Mouse (Mus musculus): ENCODE measurements around the gene Golga4.
A peak's percentile ranks its signal among the peaks of the same experiment; 100 is the strongest.

Gene Golga4

DNA sequence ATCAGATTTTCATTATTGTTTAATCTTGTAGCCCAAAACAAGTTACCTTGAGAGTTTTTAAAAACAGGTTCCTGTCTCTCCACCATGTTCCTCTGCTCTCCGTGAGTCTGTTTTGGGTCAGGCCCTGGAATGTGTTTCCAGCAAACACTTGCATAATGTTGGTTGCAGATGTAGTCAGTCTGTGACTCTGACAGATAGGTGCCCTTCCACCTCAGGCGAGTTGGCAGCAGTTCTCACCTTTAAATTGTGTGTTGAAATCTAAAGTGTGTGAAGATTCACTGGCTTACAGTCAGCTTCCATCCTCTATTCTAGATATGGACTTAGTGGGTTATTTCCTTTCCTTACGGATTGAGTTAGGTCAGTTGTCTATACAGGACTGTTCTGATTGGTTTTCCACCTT, 23.7 kb downstream of the Golga4 start:
- no peak for DNase-seq

DNA sequence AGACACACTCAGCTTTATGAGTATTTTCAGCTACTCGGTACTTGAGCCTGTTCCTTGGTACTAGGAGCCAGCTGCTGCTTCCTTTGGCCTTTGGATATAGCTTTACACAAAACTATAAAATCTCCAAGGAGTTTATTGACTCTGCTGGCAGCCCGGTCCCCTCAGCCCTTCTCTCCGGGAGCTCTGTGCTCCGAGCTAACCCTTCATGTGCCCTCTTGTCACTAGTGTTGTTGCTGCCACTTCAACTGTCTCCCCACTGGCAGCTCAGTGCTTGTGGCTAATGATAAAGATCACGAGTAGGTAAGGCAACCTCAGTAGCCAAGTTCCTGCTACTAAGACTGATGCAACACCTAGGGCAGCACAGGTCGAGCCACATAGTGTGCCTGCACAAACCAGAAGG, 24.6 kb downstream of the Golga4 start:
- DNase-seq = no peak

DNA sequence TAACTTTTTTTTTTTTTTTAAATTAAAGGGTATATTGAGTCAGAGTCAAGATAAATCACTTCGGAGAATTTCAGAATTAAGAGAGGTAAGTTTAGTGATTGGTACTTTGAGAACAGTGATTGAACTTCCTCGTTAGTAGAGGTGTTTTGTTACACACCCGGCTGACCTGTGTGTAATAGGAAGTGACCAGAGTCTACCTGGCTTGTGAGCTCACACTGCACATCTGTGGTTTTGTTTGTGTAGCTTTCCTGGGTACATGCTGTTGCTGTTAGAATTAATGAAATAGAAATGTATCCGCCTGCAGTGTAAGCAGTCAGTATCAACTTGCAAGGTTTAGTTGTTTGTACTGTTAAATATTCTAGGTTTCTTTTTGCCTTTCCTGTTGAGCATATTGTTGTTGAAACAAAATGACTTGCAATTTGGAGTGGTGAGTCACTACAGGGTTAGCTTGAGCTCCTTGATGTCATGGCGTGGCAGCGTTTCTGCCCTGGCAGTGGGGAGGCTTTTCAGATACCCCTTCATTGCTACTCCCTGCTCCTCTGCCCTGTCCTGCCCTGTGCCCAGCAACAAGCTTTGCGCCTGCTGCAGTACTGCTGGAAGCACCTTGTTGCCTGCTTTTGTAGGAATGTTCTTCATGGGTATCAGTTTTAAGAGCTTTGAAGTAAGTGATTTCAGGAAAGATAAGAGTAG, 26.6 kb downstream of the Golga4 start:
- DNase-seq = no peak

DNA sequence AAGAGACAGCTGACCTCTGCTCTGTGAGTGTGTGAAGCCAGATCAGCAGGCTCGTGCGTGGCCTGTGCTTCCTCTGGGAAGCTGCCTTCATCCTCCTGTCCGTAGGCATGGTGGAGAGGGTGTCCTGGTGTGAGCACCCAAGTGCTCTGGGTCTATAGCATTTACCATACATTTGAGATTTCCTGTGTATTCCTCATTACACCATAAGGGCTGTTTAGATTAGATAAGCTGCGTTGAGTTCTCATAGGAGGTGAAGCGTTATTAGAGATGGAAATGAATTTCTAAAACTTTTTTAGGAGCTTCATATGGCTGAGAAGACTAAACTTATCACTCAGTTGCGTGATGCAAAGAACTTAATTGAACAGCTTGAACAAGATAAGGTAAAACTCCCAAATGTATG, 30.9 kb downstream of the Golga4 start:
- no peak for DNase-seq

DNA sequence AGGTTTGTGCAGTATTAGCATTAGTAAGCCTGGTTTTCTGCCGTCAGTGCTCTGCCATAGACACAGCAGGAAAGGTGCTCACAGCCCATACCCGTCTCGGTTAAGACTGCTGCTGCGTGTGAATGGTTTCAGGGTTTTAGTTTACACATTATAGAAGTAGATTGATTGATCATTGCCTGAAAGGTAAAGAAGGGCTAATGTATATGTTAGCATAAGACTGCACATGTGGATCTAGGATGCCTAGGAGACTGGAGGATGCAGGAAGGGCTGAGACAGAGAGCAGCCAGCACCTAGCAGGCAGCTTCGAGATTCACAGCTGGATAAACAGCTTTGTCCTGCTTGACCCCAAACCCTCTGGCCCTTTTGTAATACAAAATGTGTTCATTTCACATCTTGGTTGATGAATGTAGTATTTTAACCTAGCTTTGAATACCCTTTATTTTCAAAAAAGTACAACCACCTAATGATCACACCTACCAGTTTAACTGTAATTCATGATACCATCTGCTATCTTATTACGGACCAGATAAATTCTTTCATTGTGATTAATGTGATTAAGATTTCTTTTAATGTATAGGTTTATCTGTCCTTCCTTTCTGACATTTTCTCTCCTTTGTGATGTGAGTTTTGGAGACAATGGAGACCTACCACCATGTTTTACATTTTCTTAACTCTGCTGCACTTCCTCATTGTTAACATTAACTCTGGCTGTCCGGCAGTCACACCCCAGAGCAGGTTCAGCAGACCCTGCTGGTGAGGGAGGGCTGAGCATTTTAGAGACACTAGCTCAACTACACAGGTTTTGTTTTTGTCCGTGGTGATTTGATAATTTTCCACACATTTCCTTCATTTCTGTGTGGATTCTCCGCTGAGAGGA, 31.6 kb downstream of the Golga4 start:
- no peak for DNase-seq

DNA sequence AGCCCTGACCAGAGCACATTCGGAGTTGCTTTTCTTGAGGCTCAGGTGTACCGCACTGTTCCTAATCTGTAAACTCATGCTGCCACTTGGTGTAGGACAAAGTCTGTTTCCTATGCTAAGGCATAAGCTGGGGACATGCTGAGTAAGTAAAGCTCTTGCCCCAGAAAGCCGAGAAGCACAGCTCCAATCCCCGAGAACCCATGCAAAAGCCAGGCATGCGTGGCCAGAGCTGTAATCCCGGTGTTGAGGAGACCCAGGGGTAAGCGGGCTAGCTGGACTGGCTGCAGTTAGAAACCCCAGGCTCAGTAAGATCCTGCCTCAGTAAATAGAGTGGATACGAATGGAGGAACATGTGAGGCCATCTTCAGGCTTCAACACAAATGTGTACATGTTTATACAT, 35.8 kb downstream of the Golga4 start:
- DNase-seq = no peak

DNA sequence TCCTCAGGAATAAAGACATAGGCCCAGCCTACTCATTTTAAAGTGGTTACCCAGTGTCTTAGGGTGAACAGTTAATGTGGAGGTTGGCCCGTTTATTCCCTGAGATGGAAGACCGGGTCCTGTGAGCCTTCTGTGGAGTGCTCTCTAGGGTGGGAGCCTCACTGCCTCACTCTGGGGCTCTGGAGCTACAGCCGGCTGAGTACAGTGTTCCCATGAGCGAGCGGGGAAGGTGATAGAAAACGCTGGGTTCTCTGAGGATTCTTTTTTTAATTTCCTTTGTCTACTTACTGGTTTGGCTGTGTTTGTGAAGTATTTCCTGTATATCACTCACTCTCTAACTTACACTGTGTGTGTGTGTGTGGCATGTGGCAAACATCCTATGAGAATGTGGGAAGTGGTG, 39.1 kb downstream of the Golga4 start:
- no peak for DNase-seq

DNA sequence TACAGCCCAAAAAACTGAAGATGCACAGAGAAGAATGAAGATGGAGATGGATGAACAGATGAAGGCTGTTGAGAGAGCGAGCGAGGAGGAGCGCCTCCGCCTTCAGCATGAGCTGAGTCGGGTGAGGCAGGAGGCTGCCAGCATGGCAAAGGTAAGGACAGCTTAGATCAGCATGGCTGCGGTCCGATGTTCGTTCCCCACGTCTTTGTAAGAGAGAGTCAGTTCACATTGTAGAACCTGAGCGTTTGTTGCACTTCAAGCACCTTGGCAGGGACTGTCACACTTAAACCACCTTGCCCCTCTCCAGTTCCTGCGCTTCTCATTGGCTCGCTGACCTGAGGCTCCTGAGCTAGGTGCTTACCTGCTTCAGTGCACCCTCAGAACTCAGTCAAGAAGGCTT, 42.6 kb downstream of the Golga4 start:
- DNase-seq = no peak

DNA sequence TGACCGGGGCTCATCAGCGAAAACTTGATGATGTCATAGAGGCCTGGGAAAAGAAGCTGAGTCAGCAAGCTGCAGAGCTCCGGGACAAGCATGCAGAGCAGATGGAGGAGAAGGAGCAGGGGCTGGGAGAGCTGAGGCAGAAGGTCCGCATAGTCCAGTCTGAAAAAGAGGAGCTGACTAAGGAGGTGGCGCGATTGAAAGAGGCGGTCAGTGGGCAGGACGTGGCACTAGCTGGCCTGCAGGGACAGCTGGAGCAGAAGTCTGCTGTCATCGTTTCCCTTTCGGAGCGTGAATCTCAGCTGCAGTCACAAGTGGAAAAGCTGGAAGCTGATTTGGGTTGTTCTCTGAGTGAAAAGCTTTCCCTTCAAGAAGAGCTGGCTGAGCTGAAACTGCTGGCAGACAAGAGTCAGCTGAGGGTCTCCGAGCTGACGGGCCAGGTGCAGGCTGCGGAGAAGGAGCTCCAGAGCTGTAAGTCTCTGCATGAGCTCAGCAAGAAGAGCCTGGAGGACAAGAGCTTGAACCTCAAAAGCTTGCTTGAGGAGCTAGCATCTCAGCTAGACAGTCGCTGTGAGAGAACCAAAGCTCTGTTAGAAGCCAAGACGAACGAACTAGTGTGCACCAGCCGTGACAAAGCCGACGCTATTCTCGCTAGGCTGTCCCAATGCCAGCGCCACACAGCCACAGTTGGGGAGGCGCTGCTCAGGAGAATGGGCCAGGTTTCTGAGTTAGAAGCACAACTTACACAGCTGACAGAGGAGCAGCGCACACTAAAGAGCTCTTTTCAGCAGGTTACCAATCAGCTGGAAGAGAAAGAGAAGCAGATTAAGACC, 51.1 kb downstream of the Golga4 start:
- no peak for DNase-seq

DNA sequence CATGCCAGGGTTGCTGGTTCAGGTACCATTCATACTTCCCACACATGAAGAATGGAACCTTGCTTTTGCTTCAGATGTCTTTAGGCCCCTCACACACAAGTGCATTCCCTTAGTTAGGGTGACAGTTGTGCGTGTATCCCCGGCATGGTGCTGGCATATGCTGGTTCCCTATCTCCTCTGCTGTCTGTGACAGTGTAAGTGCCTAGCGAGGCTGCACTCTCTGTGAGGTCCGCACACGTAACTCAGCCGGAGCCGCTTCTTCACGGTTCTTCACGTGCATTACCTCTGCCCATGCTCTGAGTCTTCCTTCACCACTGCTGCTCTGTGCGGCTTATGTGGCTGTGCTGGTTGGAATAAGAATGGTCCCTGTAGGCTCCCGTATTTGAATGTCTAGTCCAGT, 57.3 kb downstream of the Golga4 start:
- DNase-seq = no peak

DNA sequence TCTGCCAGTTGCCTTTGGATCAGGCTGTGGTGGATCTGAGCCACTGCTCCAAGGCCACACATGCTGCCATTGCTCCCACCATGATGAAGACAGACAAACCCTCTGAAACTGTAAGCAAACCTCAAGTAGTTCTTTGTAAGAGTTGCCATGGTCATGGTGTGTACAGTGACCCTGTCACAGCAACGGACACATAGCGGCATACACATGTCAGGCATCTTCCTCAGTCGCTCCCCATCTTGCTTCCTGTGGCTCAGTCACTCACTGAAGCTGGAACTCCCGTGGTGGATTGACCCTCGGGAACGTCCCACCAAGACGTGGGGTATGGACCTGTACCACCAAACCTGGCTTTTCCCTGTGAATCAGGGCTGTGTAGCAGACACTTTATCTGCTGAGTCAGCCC, 57.8 kb downstream of the Golga4 start:
- DNase-seq = no peak

DNA sequence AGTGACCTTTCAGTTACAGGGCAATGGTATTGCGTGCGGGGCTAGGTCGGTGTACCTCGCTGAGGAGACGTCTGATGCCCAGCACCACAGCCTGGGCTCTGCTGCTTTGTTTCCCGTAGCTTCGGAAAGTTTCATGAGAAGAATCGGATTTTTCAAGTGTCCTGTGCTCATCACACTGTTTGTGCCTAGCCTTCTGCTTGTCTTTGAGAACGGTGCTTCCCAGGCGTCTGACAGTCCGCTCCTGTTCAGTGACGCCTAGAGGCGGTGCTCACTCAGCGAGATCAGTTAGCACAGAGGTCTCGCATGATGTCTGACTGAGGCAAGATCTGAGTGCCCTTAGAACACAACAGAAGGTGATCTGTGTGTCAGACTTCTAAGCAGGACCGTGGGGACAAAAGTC, 58.6 kb downstream of the Golga4 start:
- no peak for DNase-seq

DNA sequence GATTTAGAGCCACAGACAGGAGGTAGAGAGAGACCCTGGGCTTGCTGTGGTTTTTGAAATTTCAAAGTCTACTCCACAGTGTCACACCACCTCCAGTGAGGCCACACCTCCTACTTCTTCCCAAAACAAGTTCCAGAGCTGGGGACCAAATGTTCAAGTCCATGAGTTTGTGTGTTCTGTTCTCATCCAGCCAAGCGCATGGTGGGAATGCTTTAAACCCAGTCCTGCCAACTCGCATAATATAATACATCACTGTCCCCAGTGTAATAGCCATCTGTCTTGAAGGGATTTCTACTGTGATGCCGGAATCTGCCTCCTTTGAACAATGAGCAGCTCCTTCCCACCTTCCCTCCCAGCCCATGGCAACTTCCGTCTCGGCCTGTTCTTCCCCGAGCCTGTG, 63.3 kb downstream of the Golga4 start:
- no peak for DNase-seq

DNA sequence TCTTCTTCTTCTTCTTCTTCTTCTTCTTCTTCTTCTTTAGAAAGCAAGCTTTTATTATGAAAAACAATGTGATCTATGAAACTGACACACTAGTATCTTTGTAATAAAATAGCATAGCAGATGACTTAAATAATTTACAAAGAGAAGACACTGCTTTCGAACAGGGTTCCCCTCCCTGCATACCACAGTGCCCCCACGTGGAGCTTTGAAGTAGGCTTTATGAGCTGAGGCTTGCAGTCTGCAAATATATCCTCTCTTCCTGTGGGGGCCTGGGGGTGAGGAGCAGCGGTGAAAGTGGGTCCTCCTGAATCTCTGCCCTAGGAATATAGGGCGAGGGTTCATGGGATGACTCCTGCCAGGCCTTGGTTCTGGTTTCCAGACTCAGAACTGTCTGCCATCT, 64.8 kb downstream of the Golga4 start:
- DNase-seq = no peak

DNA sequence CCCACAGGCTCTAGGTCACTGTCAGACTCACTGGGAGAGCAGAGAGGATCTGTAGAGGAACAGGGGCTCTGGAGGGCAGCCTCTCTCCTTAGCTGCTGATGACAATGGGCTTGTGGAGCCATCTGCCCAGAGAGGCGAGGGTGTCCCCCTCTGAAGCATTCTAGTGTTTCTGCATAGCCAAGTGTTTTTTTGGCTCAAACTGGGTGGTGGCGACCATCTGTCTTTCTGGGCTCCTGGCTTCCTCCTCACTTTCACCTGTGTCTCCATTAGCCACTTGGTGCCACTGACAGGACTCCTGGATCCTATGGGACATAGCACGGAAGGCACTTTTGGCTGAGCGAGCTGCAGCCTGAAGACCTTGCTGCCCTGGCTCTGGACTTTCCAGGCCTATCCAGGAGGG, 65.6 kb downstream of the Golga4 start:
- no peak for DNase-seq

DNA sequence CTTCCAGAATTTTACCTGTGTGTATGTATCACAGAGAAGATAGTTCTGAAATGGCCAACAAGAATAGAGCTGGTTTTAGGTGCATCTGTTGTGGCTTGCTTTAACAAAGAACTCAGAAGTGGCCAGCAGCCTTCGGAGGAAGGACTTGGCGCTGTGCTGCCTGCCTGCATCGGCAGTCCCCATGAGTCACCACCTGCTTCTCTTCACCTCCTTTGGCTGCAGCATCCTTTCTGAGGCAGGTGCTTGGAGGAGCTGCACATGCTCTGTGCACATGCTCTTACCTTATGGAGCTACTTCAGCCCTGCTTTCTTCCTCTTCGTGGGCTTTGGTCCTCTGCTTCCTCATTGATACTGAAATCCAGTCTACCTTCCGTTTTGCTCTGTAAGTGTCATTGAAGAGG, 68.8 kb downstream of the Golga4 start:
- DNase-seq = no peak

DNA sequence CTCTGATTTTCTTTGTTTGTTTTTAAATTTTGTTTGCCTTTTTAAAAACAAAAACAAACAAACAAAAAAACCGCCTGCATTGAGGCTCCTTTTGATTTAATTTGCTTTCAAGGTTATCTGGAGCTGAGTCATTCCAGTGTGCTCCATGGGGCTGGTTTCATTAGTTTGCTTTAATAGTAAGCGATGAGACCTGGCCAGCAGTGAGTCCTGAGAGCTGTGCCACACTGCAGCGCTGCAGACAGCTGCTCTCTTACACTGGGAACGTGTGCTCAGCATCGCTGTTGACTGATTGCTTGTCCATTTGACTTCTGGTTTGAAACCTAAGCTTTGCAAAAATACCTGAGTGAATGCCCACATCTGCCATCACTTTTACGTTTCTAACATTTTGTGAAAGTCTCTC, 74.3 kb downstream of the Golga4 start:
- no peak for DNase-seq

DNA sequence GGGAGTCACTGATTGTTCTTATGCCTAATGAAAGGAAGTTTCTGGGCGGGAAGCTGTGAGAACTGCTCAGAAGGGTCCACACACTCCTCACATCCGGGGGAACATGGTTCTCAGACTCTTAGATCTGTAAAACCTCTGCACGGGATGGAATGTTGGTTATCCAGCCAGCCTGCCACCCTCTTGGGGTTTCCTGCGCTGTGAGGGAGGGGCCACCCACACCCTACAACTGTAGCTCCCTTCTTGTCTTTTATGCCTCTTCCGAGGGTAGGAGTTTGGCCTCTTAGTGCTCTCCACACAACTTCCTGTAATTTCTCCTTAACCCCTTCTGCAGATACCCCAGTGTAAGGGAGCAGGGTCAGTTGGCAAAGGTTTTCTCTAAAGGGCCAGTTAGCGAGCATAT, 76.7 kb downstream of the Golga4 start:
- DNase-seq = peak; percentile 54

DNA sequence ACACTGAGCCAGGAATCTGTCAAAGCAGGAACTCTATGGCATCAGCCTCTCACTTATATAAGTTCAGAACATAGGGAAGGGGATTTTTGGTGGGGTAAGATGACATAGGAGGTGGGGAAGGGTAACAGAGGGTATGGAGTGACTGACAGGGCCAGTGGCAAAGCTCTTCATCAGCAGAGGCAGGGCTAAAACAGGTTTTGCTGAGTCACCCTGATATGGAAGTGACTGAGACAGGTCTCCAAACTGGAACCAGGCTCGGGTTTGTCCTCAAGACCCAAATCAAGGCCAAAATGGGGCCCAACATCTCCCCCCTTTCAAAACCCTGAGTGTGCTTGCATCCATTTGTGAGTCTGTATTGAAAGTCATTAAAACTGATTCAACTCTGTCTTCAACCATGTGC, 78.8 kb downstream of the Golga4 start:
- no peak for DNase-seq

DNA sequence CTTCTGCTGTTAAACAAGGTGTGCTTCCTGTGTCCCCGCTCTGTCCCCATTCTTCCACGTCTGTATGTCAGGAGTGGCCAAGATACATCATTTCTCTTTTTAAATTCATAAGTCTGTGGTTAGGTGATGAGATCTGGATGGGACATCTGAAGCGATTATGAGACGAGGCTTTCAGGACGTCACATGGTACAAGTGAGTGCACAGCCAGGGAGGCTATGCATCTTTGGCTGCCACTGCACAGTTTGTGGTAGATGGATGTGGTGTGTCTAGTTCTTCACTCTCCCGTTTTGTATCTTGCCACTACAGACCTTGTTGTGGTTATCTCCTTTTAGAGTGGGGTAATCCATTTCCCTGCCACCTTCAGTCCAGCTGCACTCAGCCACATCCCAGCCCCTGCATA, 79.9 kb downstream of the Golga4 start:
- DNase-seq = no peak

DNA sequence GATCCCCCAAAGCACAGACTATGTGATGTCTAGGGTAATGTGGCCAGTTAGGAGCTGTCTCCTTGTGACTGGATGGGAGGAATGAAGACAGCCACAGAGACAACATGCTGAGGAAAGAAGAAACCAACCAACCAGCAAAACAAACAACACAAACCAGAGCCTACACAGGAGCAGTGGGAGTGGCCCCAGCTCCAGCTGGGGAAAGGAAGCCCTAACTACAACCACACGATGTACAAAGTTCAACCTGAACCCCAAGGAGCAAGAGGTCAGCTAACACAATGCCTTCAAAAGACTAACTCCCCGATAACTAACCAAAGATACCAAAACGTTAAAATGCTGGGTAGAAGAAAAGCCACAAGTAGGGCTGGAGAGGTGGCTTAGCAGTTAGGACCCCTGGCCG, 81.0 kb downstream of the Golga4 start:
- DNase-seq = no peak

DNA sequence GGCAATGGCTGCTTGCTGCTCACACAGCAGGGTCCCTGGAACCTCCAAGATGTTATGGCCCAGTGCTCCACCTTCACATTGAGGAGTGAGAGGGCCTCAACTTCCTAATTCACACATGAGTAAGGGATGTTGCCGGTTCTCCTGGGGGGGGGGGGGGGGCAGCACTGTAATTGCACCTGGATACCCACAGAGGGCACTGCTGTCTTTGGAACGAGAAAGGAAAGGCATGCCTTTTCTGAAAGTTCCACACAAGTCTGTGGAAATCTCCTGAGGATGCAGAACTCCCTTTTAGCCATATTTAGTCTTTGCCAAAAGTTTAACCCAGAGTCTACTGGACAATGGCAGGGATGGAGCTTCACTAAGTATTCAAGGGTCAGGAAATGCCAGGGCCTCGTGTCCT, 83.2 kb downstream of the Golga4 start:
- DNase-seq = no peak

DNA sequence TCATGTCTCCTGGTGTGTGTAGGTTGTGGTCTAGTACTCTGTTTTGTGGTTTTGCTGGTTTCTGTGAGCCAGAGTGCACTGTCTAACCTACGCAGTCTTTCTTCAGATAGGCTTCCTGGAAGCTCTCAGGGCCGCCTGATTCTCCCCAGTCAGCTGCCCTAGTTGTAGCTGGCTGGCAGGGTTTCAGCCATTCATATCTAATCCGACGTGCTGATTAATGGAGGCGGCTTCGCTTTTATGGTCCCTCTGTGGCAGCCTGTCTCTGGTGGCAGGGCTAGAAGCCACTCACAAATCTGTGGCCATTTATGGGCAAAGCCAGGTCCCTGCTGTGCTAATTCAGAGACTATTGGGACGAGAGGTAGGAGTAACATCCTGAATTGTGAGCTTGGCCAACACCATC, 84.2 kb downstream of the Golga4 start:
- DNase-seq = no peak

DNA sequence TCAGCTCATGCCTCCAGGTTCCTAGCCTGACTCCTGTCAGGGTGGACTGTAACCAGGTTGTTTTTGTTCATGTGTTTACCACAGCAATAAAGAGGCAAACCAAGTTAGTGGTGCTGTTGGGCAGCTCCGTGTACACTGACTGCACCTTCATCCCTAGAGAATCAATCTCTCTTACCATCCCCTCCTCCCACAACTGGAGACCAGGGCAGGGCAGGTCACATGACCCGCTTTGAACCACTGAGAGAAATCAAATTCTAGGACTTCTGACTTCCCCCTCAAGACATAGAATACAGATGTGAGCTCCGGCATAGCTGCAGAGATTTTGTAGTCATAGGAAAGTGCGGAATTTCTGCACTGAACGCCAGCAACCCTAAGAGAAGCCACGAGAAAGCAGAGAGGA, 85.6 kb downstream of the Golga4 start:
- no peak for DNase-seq

Data from thymus, postnatal 25 days (tissue).